Mouse (Mus musculus) gastrocnemius, postnatal 25 days (tissue): ENCODE results near the gene Cntrob. TPM values are rescaled to one million over a fixed set of nuclear protein-coding genes. Genes with fewer than 3 reads are reported as not detected.

Experiments
- DNase-seq: peaks from one replicate; pipeline ENCODE4 v3.0.0; 2022
- total RNA-seq, 2 experiments: library from RNA; stranded (reverse); gene quantifications; 1 replicate in 1 of 2; 2 replicates in 1 of 2; pipeline ENCODE4 v1.2.3; 2021

Cntrob gene
- total RNA-seq, 2 experiments from 2014 or later = 1.2 to 2.5 TPM

- DNase-seq = no peak
Measured at GRCm38 (mm10) chr11:69298231-69298630, 25.3 kb downstream of the Cntrob start.

- no peak for DNase-seq
Measured at GRCm38 (mm10) chr11:69297799-69298198, 25.8 kb downstream of the Cntrob start.

GRCm38 (mm10) chr11:69295286-69295685 lies 28.3 kb downstream of the Cntrob start:
- no peak for DNase-seq

GRCm38 (mm10) chr11:69291111-69291510 lies 32.5 kb downstream of the Cntrob start:
- DNase-seq = no peak

- no peak for DNase-seq
Measured at GRCm38 (mm10) chr11:69277267-69277666, 46.3 kb downstream of the Cntrob start.

GRCm38 (mm10) chr11:69276081-69276480 lies 47.5 kb downstream of the Cntrob start:
- DNase-seq = no peak

- no peak for DNase-seq
Measured at GRCm38 (mm10) chr11:69275650-69276049, 47.9 kb downstream of the Cntrob start.

GRCm38 (mm10) chr11:69272122-69272740 lies 51.3 kb downstream of the Cntrob start:
- DNase-seq = no peak

GRCm38 (mm10) chr11:69269575-69269974 lies 54.0 kb downstream of the Cntrob start:
- no peak for DNase-seq

- DNase-seq = no peak
Measured at GRCm38 (mm10) chr11:69268100-69268499, 55.5 kb downstream of the Cntrob start.

GRCm38 (mm10) chr11:69267341-69267740 lies 56.2 kb downstream of the Cntrob start:
- DNase-seq = no peak

- DNase-seq = peak; percentile 37
Measured at GRCm38 (mm10) chr11:69266253-69266652, 57.3 kb downstream of the Cntrob start.

- no peak for DNase-seq
Measured at GRCm38 (mm10) chr11:69265410-69265809, 58.2 kb downstream of the Cntrob start.

GRCm38 (mm10) chr11:69264276-69264675 lies 59.3 kb downstream of the Cntrob start:
- no peak for DNase-seq

- no peak for DNase-seq
Measured at GRCm38 (mm10) chr11:69260111-69260510, 63.5 kb downstream of the Cntrob start.

GRCm38 (mm10) chr11:69258287-69258686 lies 65.3 kb downstream of the Cntrob start:
- peak; percentile 47 for DNase-seq

GRCm38 (mm10) chr11:69257807-69258206 lies 65.8 kb downstream of the Cntrob start:
- DNase-seq = no peak

- DNase-seq = no peak
Measured at GRCm38 (mm10) chr11:69257072-69257471, 66.5 kb downstream of the Cntrob start.

GRCm38 (mm10) chr11:69254808-69255207 lies 68.8 kb downstream of the Cntrob start:
- DNase-seq = no peak

- DNase-seq = no peak
Measured at GRCm38 (mm10) chr11:69253131-69253530, 70.4 kb downstream of the Cntrob start.

- DNase-seq = no peak
Measured at GRCm38 (mm10) chr11:69251953-69252352, 71.6 kb downstream of the Cntrob start.

- DNase-seq = no peak
Measured at GRCm38 (mm10) chr11:69251135-69251842, 72.3 kb downstream of the Cntrob start.

GRCm38 (mm10) chr11:69250106-69250505 lies 73.5 kb downstream of the Cntrob start:
- DNase-seq = no peak
